Mouse (Mus musculus): ENCODE data around the gene Ephx4.
"Not testable (repeated sequence)": the region's sequence is repeated elsewhere in the genome, so short reads cannot be mapped to it uniquely, and the experiment has no call there.

Ephx4 gene

GRCm38 (mm10) chr5:107402436-107402835, at the start of gene Ephx4:
Ephx4 (plus strand) TSS chr5:107402736.
- no peak for DNase-seq

GRCm38 (mm10) chr5:107353981-107354380, 48.6 kb upstream of the Ephx4 start:
- no peak for DNase-seq

DNA sequence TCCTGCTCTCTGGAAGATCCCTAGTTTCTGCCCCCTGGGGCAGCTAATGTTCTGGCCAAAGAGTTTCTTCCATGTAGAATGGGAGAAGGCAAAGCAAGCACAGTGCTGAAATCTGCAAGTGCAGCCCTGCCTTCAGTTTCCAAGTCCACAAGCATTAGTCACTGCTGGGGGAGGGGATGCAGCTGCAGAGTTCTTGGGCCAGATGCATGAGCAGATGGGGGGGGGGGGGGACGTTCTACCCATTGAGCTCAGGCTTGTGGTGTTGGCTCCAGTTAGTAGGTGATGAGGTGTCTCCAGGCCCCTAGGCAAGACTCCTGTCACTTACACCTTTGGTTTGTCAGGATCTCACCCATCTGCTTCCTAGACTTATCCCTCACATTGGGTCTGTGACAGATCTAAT, 46.7 kb upstream of the Ephx4 start:
- no peak for DNase-seq

GRCm38 (mm10) chr5:107357723-107358122, 44.8 kb upstream of the Ephx4 start:
- no peak for DNase-seq

- DNase-seq = peak; percentile 84
Measured at GRCm38 (mm10) chr5:107359395-107360053, 43.0 kb upstream of the Ephx4 start.

- no peak for DNase-seq
Measured at GRCm38 (mm10) chr5:107360054-107360730, 42.3 kb upstream of the Ephx4 start.

DNA sequence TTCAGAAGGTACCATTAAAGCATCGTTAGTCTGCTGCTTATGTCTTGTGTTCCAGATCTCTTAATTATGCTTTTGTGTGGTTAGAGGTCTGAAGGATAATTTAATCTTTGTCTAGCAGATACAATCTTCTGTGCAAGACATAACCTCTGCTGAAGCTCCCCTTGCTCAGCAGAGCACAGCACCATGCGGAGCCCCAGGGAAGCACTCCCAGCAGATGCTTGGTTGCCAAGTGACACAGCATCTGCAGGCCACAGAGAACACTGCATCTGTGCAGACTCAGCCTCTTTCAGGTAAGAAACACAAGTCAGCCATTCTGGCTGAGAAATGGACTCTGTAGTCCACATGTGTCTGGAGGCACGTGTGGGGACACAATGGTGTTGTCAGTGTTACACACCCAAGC, 32.5 kb upstream of the Ephx4 start:
- DNase-seq = no peak

- DNase-seq = no peak
Measured at GRCm38 (mm10) chr5:107371335-107371734, 31.2 kb upstream of the Ephx4 start.

GRCm38 (mm10) chr5:107373256-107373655, 29.3 kb upstream of the Ephx4 start:
- DNase-seq = no peak

DNA sequence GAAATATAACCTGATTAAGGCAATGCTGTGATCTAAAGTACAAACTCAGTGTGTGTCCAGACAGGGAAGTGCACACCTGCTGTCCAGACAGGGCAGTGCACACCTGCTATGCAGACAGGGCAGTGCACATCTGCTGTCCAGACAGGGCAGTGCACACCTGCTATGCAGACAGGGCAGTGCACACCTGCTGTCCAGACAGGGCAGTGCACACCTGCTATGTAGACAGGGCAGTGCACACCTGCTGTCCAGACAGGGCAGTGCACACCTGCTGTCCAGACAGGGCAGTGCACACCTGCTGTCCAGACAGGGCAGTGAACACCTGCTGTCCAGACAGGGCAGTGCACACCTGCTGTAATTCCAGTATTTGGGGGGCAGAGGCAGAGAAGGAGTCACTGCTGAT, 16.1 kb upstream of the Ephx4 start:
- DNase-seq = not testable (repeated sequence)

DNA sequence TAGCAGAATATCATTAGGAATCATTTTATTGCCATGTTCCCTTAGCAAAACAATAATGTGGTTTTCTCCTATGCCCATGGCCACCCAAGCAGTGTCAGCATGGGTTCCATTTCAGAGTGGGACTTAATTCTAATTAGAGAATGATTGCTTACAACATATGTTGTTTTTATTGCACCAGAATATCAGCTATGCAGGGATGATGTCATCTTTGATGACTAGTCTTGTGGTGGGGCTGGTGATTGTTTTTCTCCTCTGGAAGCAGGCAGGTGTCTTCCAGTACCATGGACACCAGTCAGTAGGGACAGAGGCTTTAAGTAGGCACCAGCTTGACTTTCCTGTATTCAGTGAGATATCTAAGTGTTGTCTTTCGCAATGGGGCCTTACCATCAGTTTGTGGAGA, 14.7 kb upstream of the Ephx4 start:
- no peak for DNase-seq

- DNase-seq = no peak
Measured at GRCm38 (mm10) chr5:107389373-107389772, 13.2 kb upstream of the Ephx4 start.

GRCm38 (mm10) chr5:107394437-107394836, 8.1 kb upstream of the Ephx4 start:
- DNase-seq = no peak

- peak; percentile 59 for DNase-seq
Measured at GRCm38 (mm10) chr5:107403011-107403946, 743 bp downstream of the Ephx4 start.

GRCm38 (mm10) chr5:107403947-107404684, 1.6 kb downstream of the Ephx4 start:
- peak; percentile 66 for DNase-seq

- DNase-seq = peak; percentile 60
Measured at GRCm38 (mm10) chr5:107405361-107405760, 2.8 kb downstream of the Ephx4 start.

- DNase-seq = no peak
Measured at GRCm38 (mm10) chr5:107410305-107410704, 7.8 kb downstream of the Ephx4 start.

- no peak for DNase-seq
Measured at GRCm38 (mm10) chr5:107411326-107411725, 8.8 kb downstream of the Ephx4 start.

DNA sequence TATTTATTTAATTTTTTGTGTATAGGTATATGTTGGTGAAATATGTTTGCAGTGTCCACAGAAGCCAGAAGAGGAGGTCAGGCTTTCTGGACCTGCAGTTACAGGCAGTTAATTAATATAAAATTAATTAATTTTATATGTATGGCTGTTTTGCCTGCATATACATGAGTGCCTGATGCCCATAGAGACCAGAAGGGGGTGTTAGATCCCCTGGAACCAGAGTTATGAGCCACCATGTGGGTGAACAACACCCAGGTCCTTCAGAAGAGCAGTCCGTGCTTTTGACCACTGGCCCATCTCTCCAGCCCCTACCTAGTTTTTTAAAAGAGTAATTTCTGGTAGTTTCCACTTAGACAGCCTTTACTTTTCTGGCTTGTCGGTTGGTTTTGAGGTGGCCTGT, 9.7 kb downstream of the Ephx4 start:
- DNase-seq = no peak

DNA sequence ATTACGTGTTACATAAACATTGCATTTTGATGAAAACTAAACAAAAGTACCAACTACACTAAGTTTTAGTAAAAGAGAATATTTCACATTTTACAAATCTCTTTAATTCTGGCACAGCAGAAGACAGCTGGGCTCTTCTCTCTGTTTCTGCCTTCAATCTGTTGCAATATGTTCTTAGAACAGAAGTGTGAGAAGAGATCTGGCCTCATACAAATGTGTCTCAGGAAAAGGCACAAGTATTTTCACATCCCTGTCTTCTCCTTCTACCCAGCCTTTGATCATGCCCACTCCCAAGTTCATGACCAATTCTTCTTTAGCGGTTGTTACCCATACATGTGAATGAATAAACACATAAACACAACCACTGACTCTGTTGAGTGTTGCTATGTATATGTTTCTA, 12.6 kb downstream of the Ephx4 start:
- no peak for DNase-seq

DNA sequence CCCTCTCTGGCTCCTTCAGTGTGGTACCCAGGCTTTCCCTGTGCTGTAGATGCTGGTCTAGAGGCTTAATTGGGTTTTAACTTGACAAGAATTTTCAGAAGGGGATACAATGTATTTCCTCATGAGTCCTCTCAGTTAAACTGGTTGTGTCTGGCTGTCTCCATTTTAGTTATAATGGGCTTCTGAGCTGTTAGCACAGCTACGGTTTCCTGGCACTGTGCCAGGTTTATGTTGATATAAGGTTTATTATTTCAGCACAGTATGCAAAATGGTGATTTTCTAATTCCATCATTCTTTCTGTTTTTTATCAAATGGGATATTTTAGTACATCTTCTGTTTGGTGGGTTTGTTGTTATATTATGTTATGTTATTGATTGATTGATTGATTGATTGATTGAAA, 19.1 kb downstream of the Ephx4 start:
- DNase-seq = no peak

GRCm38 (mm10) chr5:107431249-107431648, 28.7 kb downstream of the Ephx4 start, which contains the start of gene Lpcat2b:
Lpcat2b (plus strand) TSS chr5:107431549.
- no peak for DNase-seq

DNA sequence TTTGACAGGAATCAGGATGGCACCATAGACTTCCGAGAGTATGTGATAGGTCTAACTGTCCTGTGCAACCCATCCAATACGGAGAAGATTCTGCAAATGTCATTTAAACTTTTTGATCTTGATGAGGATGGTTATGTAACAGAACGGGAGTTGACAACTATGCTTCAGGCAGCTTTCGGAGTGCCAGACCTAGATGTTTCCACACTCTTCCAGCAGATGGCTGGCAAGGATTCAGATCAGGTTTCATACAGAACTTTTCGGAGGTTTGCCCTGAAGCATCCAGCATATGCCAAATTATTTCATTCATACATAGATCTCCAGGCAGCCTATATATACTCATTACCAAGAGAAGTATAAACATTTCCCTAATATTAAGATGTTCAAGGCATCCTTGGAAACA, 31.5 kb downstream of the Ephx4 start:
- DNase-seq = no peak
